Mouse (Mus musculus) CD8-positive naive resting alpha-beta T cell, adult 2 months (primary cell): ENCODE measurements around the gene Bcar3.
"Not testable (repeated sequence)": the region's sequence is repeated elsewhere in the genome, so short reads cannot be mapped to it uniquely, and the experiment has no call there.

Experiments
- DNase-seq, 2 experiments: peaks; one replicate each; pipeline ENCODE4 v3.0.0; 2022; ENCODE audit warnings: low read depth in 2 of 2, low spot score in 2 of 2

Gene Bcar3

DNA sequence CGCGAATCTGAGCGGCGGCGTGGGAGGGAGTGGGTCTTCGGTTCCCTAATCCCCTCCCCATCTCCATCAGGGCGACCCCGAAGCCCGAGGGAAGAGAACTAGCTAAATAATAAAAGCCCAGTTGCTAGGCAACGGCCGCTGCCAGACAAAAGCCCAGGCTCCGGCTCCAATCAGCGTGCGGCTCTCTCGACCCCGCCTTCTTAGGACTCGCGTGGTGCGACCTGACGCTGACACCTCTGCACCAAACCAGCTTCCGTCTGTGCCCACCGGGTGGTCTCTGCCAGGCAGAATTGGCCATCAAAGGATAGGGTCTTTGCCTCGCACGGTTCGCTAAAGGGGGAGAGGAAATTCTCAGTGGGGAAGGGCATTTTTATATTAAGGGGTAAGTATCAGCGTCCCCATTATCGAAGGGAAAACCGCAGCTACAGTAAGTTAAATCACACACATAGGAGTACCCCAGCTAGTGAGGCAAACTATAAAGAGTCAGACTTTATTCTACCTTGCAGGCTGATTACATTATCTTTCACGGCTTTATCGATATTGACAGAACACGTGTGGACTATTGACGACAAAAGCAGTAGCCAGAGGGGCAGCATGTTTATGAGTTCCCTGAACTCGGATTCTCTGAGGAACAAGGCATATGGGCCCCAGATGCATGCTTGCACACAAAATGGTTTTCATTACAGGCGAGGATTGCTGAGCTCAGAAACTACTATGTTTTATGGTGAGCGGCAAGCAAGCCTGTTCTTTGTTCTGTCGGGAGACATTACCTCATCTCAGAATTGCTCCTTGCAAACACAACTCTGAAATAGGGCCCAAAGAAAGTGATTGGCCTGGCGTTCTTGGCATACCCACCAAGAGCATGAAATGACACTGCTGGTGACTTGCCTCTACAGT is at the start of gene Bcar3:
TSS of gene Bcar3 (plus strand) at position 183 of the 897 bp plus-strand sequence.
- peak; percentile 78 to 82 for DNase-seq

DNA sequence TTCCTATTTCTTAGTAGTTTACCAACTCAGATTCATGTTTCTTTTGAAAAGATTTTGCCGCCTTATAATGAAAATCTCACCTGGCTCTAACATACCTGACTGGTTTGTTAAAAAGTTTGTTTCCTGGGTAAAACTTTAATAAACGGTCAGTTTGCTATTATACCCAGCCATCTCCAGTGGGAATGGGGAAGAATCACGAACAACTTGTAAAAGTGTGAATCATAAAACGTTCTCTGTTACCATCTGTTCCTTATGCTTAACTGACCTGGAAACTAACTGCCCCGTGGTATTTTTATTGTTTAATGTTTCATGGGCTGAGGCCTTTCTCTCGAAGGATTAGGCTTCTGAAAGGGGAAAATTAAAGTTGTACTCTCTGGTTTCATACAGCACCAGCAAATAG is 49.2 kb upstream of the Bcar3 start:
- DNase-seq, result no peak

DNA sequence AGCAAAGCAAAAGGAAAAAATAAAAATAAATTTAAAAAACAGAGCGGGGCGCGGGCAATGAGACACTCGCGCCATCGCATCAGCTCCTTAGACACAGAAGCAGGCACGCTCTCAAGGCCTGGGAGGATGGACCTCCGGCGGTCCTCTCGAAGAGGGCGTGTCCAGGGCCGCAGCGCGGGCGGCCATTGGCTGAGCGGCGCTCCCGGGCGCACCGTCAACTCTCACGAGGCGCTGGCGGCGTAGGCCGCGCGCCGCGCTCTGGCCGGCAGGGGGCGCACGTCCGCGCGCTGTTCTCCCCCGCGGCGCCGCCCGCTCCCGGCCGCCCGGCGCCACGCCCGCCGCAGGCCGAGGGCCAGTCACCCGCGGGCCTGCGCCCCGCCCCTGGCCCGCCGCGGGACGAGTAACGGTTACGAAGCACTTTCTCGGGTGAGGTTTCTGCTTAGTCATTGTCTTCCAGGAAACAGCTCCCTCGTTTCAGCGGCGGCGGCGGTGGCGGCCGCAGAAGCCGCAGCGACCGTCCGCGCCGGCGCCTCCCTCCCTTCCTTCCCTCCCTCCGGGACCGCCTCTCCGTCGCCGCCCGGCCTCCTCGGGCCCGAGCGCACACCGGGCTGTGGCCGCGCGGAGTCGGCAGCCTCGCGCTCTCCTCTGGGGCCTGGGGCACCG is 48.6 kb upstream of the Bcar3 start, which contains the start of gene Gclm:
TSS of gene Gclm (plus strand) at position 343 of the 663 bp plus-strand sequence.
- DNase-seq, result peak; percentile 84 to 85

DNA sequence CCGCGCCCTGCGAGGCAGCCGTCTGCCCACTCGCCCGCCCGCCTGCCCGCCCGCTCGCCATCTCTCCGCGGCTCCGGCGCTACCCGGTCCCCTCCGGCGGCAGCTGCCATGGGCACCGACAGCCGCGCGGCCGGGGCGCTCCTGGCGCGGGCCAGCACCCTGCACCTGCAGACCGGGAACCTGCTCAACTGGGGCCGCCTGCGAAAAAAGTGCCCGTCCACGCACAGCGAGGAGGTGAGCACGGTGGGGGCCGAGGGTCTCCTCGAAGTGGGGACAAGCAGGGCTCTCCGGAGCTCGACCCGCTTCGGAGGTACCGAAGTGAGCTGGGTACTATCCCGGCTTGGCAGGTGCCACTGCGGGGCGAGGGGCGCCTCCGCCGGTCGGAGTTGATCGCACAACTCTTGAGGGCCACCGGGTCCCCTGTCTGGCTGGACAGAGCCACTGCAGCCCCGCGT is 48.0 kb upstream of the Bcar3 start:
- DNase-seq, result peak in 1 of 2 experiments; percentile 43

DNA sequence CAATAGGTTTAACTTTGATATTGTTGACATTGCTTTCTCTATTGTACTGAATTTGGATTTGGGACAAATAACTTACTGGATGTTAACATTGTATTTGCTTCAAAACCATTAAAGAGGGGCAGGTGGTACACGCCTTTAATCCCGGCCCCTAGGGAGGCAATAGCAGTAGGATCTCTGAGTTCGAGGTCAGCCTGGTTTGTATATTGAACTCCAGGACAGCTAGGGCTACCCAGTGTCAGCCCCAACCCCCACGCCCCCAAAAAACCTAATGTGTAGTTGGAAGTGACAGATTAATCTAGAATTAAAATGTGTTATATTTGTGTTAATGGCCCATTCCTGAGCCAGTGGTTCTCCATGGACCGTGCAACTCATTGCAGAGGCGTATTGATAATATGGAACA is 47.5 kb upstream of the Bcar3 start:
- DNase-seq, result no peak

DNA sequence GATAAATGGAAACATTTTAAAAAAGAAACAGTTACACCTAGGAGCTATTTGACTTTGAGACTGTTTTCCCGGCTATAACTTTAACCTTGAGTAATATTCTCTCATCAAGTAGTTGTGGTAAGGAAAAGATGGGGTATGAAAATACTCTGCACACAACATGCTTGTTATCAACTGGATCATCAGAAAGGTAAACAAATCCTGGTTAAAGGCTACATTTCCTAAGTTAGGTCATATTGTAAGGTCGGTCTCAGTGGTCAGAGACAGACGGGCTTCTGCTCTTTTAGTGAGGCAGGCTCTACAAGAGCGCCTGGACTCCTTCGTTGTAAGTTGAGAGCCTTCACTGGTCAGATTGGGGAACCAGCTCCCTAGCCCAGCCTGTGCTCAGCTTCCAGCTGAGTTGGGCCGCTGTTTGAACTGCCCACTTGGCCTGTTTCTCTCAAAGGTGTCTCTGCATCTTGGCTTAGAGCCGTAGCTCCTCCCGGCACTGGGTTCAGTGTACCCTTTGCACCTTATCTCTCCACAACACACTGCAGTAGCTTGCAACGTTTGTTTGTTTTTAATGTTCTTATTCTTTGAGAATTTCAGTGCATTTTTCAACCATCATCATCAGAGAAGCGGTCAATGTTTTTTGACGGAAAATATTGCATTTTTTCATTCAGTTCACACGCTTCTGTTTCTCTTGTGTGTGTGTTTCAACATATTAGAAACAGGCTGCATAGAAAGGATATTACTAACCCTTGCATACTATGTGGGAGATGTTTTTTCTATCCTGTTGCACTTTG is 46.8 kb upstream of the Bcar3 start:
- no peak for DNase-seq

DNA sequence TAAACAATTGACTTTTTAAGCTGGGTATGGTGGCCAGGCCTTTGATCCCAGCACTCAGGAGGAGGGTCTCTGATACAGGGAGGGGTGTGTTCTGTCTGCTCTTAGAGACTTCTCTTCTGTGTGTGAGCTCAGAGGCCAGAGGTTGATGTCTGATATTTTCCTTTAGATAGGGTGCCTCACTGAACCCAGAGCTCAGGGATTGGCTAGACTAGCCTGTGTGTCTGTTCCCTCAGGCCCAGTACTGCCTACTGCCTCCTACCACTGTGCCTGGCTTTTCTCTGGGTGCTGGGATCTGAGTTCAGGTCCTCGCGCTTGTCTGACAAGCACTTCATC is 46.2 kb upstream of the Bcar3 start:
- no peak for DNase-seq

DNA sequence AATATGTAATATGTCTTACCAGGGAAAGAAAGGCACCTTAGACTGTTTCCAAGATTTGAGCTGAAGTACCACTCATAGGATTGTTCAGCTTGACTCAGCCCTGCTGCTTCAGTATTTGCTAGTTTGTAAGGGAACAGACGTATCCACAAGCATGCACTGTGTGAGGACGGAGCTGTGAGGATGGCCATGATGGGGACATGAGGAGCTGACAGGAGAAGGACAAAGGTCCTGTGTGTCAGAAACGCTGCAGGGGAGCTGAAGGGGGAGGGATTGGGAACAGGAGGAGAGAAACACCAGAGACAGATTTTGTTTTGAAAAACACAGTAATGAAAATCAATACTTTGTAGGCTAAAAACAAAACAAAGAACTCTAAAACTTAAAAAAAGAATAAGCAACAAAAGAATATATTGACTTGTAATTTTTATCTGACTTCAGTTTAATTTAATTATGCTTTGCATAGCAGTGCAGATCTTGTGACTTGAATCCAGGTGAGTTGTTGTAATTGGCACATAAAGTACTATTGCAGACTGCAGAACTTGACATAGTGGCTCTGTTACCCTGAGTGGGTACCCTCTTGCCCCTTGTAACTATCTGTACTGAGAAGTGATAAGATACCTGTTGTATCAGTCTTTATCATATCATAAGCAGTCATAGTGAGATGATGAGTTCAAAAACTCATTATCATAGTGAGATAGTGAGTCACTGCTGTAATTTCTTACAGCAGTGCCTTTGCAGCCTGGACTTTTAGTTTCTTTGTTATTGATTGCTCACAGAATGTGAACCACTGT is 41.3 kb upstream of the Bcar3 start:
- DNase-seq, result no peak

DNA sequence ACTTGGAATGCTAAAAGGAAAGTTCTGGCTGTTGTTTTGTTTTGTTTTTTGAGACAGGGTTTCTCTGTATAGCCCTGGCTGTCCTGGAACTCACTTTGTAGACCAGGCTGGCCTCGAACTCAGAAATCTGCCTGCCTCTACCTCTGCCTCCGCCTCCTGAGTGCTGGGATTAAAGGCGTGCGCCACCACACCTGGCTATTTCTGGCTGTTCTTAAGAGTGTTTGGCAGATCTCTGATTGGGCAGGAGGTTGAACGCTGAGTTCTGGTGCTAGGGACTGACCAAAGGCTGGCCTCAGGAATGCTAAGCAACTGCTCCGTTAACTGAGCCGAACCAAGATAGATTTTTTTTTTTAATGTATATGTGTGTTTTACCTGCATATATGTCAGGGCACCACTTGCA is 39.9 kb upstream of the Bcar3 start:
- not testable (repeated sequence) for DNase-seq

DNA sequence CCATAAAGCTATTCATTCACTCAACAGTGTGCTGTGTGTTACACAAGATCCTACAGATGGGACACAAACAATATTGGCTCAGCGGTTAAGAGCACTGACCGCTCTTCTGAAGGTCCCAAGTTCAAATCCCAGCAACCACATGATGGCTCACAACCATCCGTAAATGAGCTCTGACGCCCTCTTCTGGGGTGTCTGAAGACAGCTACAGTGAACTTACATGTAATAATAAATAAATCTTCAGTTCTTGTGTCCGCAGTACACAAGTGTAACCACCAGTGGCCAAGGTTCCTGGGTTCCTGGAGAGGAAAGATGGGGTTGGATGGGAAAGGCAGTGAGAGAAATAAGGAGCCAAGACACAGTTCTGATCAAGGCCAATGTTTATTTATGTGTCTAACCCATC is 23.9 kb upstream of the Bcar3 start:
- no peak for DNase-seq

DNA sequence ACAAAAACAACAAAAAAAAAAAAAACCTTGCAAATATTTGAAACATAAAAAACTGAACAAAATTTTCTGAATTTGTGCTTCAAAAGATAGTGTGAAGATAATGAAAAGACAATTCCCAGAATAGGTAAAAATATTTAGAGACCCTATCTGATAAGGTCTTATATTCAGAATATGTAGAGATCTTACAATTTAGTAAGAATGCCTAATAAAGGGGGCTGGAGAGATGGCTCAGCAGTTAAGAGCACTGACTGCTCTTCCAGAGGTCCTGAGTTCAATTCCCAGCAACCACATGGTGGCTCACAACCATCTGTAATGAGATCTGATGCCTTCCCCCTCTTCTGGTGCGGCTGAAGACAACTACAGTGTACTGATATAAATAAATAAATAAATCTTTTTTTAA is 21.4 kb upstream of the Bcar3 start:
- not testable (repeated sequence) for DNase-seq

DNA sequence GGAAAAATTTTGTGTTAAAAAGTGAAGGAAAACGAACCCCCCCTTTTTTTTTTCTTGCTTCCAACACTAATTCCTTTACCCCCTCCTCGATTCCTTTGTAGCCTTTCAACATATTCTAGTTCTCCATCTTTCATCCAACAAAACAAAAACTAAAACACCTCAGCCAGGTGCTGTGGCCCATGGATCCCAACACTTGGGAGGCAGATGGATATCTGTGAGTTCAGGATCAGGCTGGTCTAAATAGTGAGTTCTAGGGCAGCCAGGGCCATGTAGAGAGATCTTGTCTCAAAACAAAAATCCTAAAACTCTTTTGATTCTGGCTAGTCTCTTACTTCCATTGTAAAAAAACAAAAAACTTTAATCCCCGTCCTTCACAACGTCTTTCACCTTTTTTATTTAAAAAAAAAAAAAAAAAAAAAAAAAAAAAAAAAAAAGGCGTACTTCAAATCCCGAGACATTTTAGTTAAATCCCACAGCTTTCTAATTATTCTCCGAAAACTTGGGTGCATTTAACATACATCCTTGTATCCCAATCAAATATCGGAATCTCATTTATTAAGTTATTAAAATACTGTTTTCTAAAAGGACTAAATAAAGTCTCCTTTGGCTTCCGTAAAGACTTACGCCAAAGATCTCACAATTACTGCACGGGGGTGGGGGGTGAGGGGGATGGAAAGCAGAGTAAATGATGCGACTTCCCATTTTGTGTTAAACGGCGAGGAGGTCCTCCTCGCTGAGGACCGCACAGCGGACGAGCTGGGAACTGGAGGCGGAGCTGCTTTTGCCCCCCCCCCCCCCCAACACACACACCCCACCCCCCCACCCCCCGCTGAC is 20.3 kb upstream of the Bcar3 start:
- DNase-seq, result peak in 1 of 2 experiments; percentile 20

DNA sequence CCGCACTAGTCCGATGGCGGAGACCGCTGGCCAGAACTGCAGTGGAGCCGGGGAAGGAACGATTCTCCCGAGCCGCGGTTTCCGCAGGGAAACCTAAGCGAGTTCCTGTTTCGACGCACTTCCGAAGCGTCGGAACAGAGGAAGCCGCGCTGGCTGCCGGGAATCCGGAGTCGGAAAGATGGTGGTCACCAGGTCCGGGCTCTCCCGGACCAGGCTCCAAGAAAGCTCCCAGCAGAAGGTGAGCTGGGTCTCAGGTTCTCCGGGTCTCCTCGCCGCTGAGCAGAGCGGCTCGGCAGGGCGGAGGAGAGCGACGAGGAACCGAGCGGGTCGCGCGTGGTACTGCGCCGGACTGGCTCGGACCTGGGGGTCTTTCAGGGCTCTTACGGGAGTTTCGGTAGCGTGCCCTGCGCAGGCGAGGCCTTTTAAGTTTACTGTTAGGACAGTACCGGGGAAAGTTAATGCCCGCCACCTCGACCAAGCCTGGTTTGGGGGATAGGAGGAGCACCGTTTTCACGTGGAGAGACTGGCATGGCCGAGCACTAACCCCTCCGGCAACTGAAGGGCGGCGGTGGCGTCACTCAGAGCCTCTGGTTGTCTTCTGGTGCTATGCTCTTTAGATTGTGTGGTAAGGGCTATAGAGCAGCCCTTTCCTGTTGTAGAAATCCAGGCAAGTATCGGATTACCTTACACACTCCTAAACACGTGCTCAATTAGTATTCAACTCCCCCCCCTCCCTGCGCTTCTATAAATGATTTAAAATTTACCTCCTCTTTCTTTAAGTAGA is 19.5 kb upstream of the Bcar3 start, which contains the start of gene Dnttip2:
TSS of gene Dnttip2 (plus strand) at position 148 of the 784 bp plus-strand sequence.
- DNase-seq, result peak; percentile 65 to 76

DNA sequence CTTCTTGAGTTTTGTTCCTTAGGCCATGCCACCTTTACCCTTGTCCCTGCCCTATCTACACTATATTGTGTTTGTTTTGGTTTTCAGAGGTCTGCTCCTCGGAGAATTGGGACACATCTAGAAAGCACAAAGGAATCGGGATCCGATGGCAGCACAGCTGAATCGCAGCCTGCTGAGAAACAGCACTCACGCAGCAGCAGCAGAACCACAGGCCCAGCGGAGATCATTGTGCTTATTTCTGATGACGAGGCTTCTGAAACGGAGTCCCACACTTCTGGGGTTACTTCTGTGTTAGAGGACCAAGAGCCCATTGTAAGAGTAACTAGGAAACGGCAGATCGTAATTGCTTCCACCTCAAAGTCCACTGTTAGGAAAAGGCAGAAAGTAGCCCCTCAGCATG is 18.8 kb upstream of the Bcar3 start:
- no peak for DNase-seq

DNA sequence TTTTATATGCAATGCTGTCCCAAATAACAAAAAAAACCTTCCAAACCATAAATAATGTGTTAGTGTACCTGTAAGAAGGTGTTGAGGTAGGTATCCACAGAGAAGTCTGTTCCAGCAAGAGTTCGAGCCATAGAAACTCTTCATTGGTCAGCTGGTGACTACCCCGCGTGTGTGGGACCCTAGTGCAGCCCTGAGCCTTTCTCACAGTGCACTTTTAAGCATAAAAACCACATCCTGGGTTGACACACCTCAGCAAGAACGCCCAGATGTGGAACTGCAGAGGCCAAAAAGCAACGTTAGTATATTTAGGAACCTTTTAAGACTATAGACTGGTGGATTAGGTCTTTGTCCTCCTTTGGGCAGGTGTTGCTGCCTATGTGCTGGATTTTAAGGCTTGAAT is 6.7 kb upstream of the Bcar3 start:
- no peak for DNase-seq

DNA sequence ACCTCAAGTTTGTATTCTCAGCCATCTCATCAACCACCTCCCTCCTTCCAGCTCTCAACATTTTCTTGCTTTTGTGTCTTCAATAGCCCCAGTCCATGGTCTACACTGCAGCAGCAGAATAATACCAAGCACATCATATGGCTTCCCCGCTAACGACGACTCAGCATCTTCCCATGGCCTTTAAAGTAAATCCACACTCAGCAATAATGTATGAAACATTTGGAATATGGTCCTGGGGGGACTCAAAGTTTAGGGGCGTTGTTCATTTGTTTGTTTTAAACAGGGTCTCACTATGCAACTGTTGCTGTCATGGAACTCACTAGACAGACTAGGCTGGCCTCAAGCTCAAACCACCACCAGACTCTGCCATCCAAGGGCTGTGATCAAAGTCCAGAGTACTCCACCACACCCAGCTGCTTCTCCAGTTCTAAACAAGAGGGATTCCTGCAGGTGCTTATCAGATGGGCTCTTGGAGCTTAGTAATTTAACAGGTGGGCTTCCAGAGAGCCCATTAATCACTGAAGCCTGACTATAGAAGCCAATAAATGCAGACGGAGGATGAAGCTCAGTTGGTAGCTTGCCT is 5.2 kb upstream of the Bcar3 start:
- no peak for DNase-seq

DNA sequence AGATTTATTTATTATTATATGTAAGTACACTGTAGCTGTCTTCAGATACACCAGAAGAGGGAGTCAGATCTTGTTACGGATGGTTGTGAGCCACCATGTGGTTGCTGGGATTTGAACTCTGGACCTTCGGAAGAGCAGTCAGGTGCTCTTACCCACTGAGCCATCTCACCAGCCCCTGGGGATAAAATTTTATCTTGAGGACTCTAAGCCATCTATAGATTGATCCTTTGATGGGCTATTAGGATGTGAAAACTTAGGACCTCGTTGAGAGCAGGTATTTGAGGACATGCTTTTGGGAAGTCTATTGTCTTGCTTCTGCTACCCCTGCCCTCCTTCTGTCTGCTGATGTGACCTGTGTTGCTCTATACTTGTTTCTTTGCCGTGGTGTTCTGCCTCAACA is 4.6 kb upstream of the Bcar3 start:
- not testable (repeated sequence) for DNase-seq

DNA sequence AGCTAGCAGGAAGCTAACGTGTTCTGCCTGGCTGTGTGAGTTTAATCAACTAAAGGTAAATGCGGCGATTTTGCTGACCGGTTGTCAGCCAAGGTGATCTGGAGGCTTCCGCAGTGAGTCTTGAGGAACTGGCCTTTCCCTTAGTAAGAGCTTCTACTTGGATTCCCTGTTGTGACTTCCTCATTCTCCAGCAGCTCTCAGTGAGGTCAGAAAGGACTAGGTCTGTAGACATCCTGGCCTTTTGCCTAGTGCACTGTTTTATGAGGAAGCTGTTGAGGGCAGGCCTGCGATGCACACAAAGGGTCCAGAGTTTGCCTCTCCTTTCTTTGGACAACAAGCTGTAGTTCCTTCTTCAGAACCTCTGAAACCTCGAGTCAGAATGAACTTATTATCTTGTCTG is 3.2 kb upstream of the Bcar3 start:
- no peak for DNase-seq

DNA sequence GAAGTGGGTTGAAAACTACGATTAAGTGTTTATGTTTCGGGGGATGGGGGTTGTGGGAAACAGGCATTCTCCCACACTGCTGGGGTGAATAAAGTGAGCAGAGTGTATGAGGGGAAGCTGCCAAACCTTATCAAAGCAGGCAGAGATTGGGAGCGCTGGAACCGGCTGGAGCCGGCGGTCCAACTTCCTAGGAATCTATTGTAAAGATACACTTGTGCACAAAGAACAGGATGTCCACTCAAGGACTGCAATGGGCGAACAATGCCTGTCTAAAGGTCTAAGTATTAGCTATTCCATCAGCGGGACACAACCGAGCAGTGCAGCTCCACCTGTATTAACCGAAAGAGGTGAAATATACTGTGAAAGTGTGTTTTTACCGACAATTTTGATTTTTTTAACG is 2.1 kb upstream of the Bcar3 start:
- no peak for DNase-seq
